ENCODE assay signal across 17 mouse cellular contexts in the genomic region with DNA sequence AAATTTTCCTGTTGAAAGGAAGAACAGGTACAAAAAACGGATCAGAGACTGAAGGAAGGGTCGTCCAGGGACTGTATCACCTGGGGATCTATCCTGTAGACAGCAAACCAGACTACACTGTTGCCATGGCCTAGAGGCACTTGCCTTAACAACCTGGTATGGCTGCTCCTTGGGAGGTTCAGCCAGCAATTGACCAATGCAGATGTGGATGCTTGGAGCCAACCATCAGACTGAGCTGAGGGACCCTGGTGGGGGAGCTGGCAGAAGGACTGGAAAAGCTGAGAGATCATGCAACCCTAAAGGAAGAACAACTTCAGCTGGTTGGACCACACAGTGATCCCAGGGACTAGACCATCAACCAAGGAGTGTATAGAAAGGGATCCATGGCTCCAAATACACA.
"Had no signal": no experiment of that assay in that cellular context is flagged by ENCODE, and none has a peak within 500 bp of the region (broad histone marks: within the 10 kb centered on the region; RNA-seq: fewer than 3 reads in every experiment).

No protein-coding gene starts in this region.

- H3K27ac ChIP-seq: neural tube, embryonic 12.5 days; neural tube, embryonic 13.5 days; neural tube, embryonic 15.5 days; stomach, embryonic 15.5 days; stomach, postnatal 0 days had no signal

- DNase-seq: retina, postnatal 1 day; right cerebral cortex, adult 18-20 months; right cerebral cortex, postnatal 14 days; right cerebral cortex, postnatal 25 days; right cerebral cortex, postnatal 4 days; spleen, adult 18-20 months; thymus, adult 18-20 months; thymus, adult 2 months; thymus, postnatal 14 days; thymus, postnatal 25 days; thymus, postnatal 36 days; thymus, postnatal 4 days had no signal

- H3K27me3 ChIP-seq: neural tube, embryonic 12.5 days; neural tube, embryonic 13.5 days; neural tube, embryonic 15.5 days; stomach, embryonic 15.5 days had no signal

- H3K36me3 ChIP-seq: neural tube, embryonic 12.5 days; neural tube, embryonic 13.5 days; neural tube, embryonic 15.5 days; stomach, embryonic 15.5 days had no signal

- H3K4me3 ChIP-seq: neural tube, embryonic 12.5 days; neural tube, embryonic 13.5 days; neural tube, embryonic 15.5 days; stomach, embryonic 15.5 days had no signal

- H3K9ac ChIP-seq: neural tube, embryonic 12.5 days; neural tube, embryonic 13.5 days; neural tube, embryonic 15.5 days; stomach, embryonic 15.5 days had no signal

- H3K4me2 ChIP-seq: neural tube, embryonic 12.5 days; neural tube, embryonic 13.5 days; neural tube, embryonic 15.5 days; stomach, embryonic 15.5 days had no signal

- H3K9me3 ChIP-seq: neural tube, embryonic 12.5 days; neural tube, embryonic 13.5 days; neural tube, embryonic 15.5 days; stomach, embryonic 15.5 days had no signal

- H3K4me1 ChIP-seq: neural tube, embryonic 12.5 days; neural tube, embryonic 13.5 days; neural tube, embryonic 15.5 days; stomach, embryonic 15.5 days had no signal
